Mouse (Mus musculus) hindbrain, embryonic 12.5 days (tissue): ENCODE results near the gene Med25. TPM values are rescaled to one million over a fixed set of nuclear protein-coding genes. Genes with fewer than 3 reads are reported as not detected.
"Not testable (repeated sequence)": the region's sequence is repeated elsewhere in the genome, so short reads cannot be mapped to it uniquely, and the experiment has no call there.

ENCODE experiments used
- ATAC-seq: fragments of 200-750 bp; cut with Nextera tagmentation; 2 replicates; pipeline ENCODE4 v1.8.0; 2017; ENCODE audit warnings: moderate TSS enrichment; ENCODE audit not compliant: low FRiP score
- H3K27ac ChIP-seq: fragments of 300-500 bp; sonication (generic); 2 replicates; pipeline ENCODE4 v1.5.1; 2016; ENCODE audit warnings: mild to moderate bottlenecking
- H3K27me3 ChIP-seq: fragments of 300-500 bp; sonication (generic); 2 replicates; pipeline ENCODE4 v1.6.1; 2016; ENCODE audit warnings: mild to moderate bottlenecking
- H3K36me3 ChIP-seq: fragments of 300-500 bp; sonication (generic); 2 replicates; pipeline ENCODE4 v1.6.1; 2016; ENCODE audit warnings: mild to moderate bottlenecking
- H3K4me1 ChIP-seq: fragments of 300-500 bp; sonication (generic); 2 replicates; pipeline ENCODE4 v1.6.1; 2016
- H3K4me2 ChIP-seq: fragments of 300-500 bp; sonication (generic); replicated peaks from 2 replicates; pipeline ENCODE4 v1.6.1; 2016; ENCODE audit warnings: mild to moderate bottlenecking
- H3K4me3 ChIP-seq: fragments of 300-500 bp; sonication (generic); 2 replicates; pipeline ENCODE4 v1.5.1; 2016; ENCODE audit warnings: mild to moderate bottlenecking
- H3K9ac ChIP-seq: fragments of 300-500 bp; sonication (generic); 2 replicates; pipeline ENCODE4 v1.6.1; 2016; ENCODE audit warnings: mild to moderate bottlenecking, moderate library complexity
- H3K9me3 ChIP-seq: fragments of 300-500 bp; sonication (generic); replicated peaks from 2 replicates; pipeline ENCODE4 v1.6.1; 2016; ENCODE audit warnings: mild to moderate bottlenecking
- WGBS: fragments of 180-500 bp; shearing (Covaris S2); methylation state at CpG from one replicate; pipeline ENCODE4 v1.1.7; 2016; 5-methylcytosine and 5-hydroxymethylcytosine counted together
- polyA plus RNA-seq: library from polyadenylated mRNA; unstranded; fragments of >200 nt; fragmentation: Nextera tagmentation; extraction: Ambion mirVana; gene quantifications from 2 replicates; pipeline ENCODE4 v1.2.1, GENCODE M21; 2016

The Med25 gene
- polyA plus RNA-seq, 1 experiment from 2014 or later = 153 TPM

- H3K9me3 ChIP-seq = no peaks in the 10 kb centered on the region
- H3K4me3 ChIP-seq = peak overlapping the region; percentile 87
- peak overlapping the region; percentile 90 for H3K9ac ChIP-seq
- ATAC-seq = no peak
- H3K27me3 ChIP-seq = no peaks in the 10 kb centered on the region
- 82% methylated on average over 4 of the region's 4 CpGs for whole genome bisulfite sequencing
- H3K27ac ChIP-seq = no peak overlapping the region
- H3K4me1 ChIP-seq = peaks cover 36% of the 10 kb centered on the region
- peaks cover 22% of the 10 kb centered on the region for H3K36me3 ChIP-seq
- H3K4me2 ChIP-seq = peak overlapping the region; percentile 91
These were observed 1.8 kb downstream of the Med25 start for GRCm38 (mm10) chr7:44890737-44891136.

- Histone ChIP-seq H3K27ac (no peak overlapping the region), H3K36me3 (peaks cover 27% of the 10 kb centered on the region), H3K4me2 (peak overlapping the region; percentile 91), H3K27me3 (no peaks in the 10 kb centered on the region), H3K9ac (peak overlapping the region; percentile 90; the same call in 1 of the 2 replicates), H3K9me3 (no peaks in the 10 kb centered on the region), H3K4me1 (peaks cover 35% of the 10 kb centered on the region), H3K4me3 (peak overlapping the region; percentile 87)
- 94% methylated on average over 6 of the region's 7 CpGs for WGBS
- no peak for ATAC-seq
These were observed 2.3 kb downstream of the Med25 start for GRCm38 (mm10) chr7:44890180-44890579.

- H3K36me3 ChIP-seq = peaks cover 42% of the 10 kb centered on the region
- no peak for ATAC-seq
- no peak overlapping the region for H3K27ac ChIP-seq
- H3K4me3 ChIP-seq = no peak overlapping the region
- no peaks in the 10 kb centered on the region for H3K27me3 ChIP-seq
- H3K9ac ChIP-seq = no peak overlapping the region
- peaks cover 23% of the 10 kb centered on the region for H3K4me1 ChIP-seq
- no peak overlapping the region for H3K4me2 ChIP-seq
- 91% methylated on average over 13 of the region's 13 CpGs for WGBS
- H3K9me3 ChIP-seq = no peaks in the 10 kb centered on the region
These were observed 4.0 kb downstream of the Med25 start for GRCm38 (mm10) chr7:44888256-44889105.

GRCm38 (mm10) chr7:44886964-44887363, 5.5 kb downstream of the Med25 start:
- 93% methylated on average over 7 of the region's 7 CpGs for WGBS
- Histone ChIP-seq H3K27ac (no peak overlapping the region), H3K9me3 (no peaks in the 10 kb centered on the region), H3K9ac (no peak overlapping the region), H3K27me3 (no peaks in the 10 kb centered on the region), H3K4me1 (peaks cover 18% of the 10 kb centered on the region), H3K36me3 (peaks cover 56% of the 10 kb centered on the region), H3K4me2 (no peak overlapping the region), H3K4me3 (no peak overlapping the region)
- no peak for ATAC-seq

DNA sequence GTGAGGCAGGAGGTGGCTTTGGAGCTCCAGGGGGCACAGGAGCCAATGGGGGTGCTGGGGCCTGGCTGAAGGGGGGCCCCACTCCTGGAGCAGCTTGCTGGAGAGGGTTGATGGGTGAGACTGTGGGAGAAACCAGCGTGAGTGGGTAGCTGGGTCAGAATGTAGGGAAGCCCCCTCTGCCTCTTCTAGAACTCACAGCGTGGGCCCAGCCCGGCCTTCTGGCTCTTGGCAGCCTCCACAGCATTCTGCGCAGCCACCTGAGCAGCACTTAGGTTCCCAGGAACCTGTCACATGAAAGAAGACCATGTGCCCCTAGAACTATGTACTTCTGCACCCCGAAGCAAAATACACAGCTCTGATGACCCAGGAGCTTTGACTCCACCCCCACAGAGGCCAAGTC, 7.9 kb downstream of the Med25 start:
- 100% methylated on average over 5 of the region's 5 CpGs for WGBS
- no peaks in the 10 kb centered on the region for H3K9me3 ChIP-seq
- H3K36me3 ChIP-seq = peaks cover 77% of the 10 kb centered on the region

GRCm38 (mm10) chr7:44883036-44883435, 9.5 kb downstream of the Med25 start:
- H3K36me3 ChIP-seq = peaks cover 79% of the 10 kb centered on the region
- H3K27me3 ChIP-seq = no peaks in the 10 kb centered on the region
- H3K4me3 ChIP-seq = no peak overlapping the region
- 98% methylated on average over 3 of the region's 3 CpGs for WGBS
- H3K4me1 ChIP-seq = no peaks in the 10 kb centered on the region
- no peaks in the 10 kb centered on the region for H3K9me3 ChIP-seq
- H3K27ac ChIP-seq = no peak overlapping the region
- no peak overlapping the region for H3K9ac ChIP-seq
- no peak for ATAC-seq
- H3K4me2 ChIP-seq = no peak overlapping the region

More for the DNA sequence above, 7.9 kb downstream of the Med25 start:
- no peak overlapping the region for H3K4me3 ChIP-seq
- no peaks in the 10 kb centered on the region for H3K27me3 ChIP-seq
- no peaks in the 10 kb centered on the region for H3K4me1 ChIP-seq
- no peak overlapping the region for H3K9ac ChIP-seq
- ATAC-seq = no peak
- H3K27ac ChIP-seq = no peak overlapping the region
- no peak overlapping the region for H3K4me2 ChIP-seq

DNA sequence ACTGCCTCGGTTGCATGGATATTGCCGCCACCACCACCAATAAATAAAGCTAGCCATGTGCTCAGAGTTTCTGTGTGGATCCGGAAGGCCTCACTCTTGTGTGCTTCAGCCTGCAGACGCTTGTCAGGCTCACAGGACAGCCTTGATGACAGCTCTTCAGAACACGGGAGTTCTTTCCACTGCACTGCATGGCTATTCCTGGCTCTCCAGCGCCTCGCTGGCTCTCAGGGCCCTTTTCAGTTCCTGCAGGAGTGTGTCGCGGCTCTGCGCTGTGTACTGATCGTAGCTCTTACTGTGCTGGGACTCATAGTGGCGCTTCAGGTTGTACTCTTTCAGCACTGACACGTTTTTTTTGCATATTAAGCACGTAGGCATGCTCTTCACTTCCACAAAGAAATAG, 14.7 kb downstream of the Med25 start:
- no peak for ATAC-seq
- 89% methylated on average over 14 of the region's 14 CpGs for WGBS
- Histone ChIP-seq H3K4me3 (no peak overlapping the region), H3K27me3 (no peaks in the 10 kb centered on the region), H3K9me3 (no peaks in the 10 kb centered on the region), H3K36me3 (peaks cover 75% of the 10 kb centered on the region), H3K9ac (no peak overlapping the region), H3K4me2 (no peak overlapping the region), H3K27ac (no peak overlapping the region), H3K4me1 (no peaks in the 10 kb centered on the region)

GRCm38 (mm10) chr7:44871774-44872173, 20.7 kb downstream of the Med25 start:
- 89% methylated on average over 2 of the region's 2 CpGs for WGBS
- Histone ChIP-seq H3K27ac (0 out of 2 replicates have a peak overlapping the region, but pooled peaks have one; percentile 40), H3K4me1 (peaks cover 29% of the 10 kb centered on the region), H3K36me3 (peaks cover 17% of the 10 kb centered on the region)
- not testable (repeated sequence) for H3K4me2 ChIP-seq, H3K9ac ChIP-seq, H3K4me3 ChIP-seq, H3K27me3 ChIP-seq, H3K9me3 ChIP-seq, ATAC-seq

DNA sequence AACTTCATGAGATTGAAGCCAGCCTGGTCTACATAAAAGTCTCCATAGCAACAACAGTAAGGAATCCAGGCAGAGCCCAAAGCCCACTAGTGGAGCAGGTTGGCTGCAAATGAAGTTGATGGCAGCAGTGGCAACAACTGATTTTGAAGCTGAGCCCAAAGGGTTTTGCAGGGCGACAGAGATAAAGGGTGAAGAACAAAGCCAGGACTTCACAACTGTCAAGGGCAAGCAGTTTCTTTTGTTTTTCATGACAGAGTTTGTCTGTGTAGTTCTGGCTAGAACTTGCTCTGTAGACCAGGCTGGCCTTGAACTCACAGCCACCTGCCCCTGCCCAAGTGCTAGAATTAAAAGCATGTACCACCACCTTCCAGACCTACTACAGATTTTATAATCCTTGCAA, 21.3 kb downstream of the Med25 start:
- H3K27ac ChIP-seq = peak overlapping the region; percentile 40
- peaks cover 17% of the 10 kb centered on the region for H3K36me3 ChIP-seq
- ATAC-seq = no peak
- no peak overlapping the region for H3K9ac ChIP-seq
- H3K4me2 ChIP-seq = no peak overlapping the region
- H3K4me3 ChIP-seq = no peak overlapping the region
- no peaks in the 10 kb centered on the region for H3K27me3 ChIP-seq
- peaks cover 35% of the 10 kb centered on the region for H3K4me1 ChIP-seq
- no peaks in the 10 kb centered on the region for H3K9me3 ChIP-seq
- 38% methylated on average over 1 of the region's 1 CpGs for WGBS

DNA sequence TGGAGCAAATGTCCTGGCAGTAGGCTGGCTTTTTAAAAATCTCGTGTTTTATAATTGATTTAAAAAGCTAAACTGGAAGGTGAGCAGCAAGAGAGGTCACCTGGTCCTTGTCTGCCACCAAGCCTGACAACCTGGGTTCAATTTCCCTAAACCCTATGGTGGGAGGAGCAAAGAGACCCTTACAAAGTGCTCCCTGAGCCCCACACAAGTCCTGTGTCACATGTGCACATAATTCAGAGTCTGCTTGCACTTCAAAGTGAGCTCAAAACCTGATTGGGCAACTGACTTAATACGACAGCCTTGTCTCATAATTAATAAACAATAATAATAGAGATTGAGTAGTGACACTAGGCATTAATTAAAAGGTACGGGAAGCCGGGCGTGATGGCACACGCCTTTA, 21.9 kb downstream of the Med25 start:
- 80% methylated on average over 6 of the region's 6 CpGs for WGBS
- H3K9ac ChIP-seq = peak overlapping the region; percentile 36; the same call in 1 of the 2 replicates
- H3K27ac ChIP-seq = peak overlapping the region; percentile 100
- H3K36me3 ChIP-seq = peaks cover 18% of the 10 kb centered on the region
- peak overlapping the region; percentile 98 for H3K4me2 ChIP-seq
- peak overlapping the region; percentile 97 for H3K4me3 ChIP-seq
- no peaks in the 10 kb centered on the region for H3K9me3 ChIP-seq
- H3K4me1 ChIP-seq = peaks cover 41% of the 10 kb centered on the region
- ATAC-seq = no peak
- H3K27me3 ChIP-seq = no peaks in the 10 kb centered on the region

GRCm38 (mm10) chr7:44869697-44870528, 22.6 kb downstream of the Med25 start, which contains the start of gene Ptov1:
Ptov1 (minus strand) TSS chr7:44869788.
- peak within 1 kb of the TSS; percentile 100 for H3K27ac ChIP-seq
- H3K36me3 ChIP-seq = peaks cover 21% of the 10 kb centered on the region
- peaks cover 48% of the 10 kb centered on the region for H3K4me1 ChIP-seq
- peak within 1 kb of the TSS; percentile 98 for H3K4me2 ChIP-seq
- peak; percentile 95 for ATAC-seq
- H3K27me3 ChIP-seq = no peaks in the 10 kb centered on the region
- H3K4me3 ChIP-seq = peak within 1 kb of the TSS; percentile 97
- 12% methylated on average over 29 of the region's 29 CpGs for WGBS
- H3K9me3 ChIP-seq = no peaks in the 10 kb centered on the region
- peak within 1 kb of the TSS; percentile 99 for H3K9ac ChIP-seq
